Mouse (Mus musculus) ES-Bruce4 (cell line): ENCODE data around the gene Doc2a. TPM values are rescaled to one million over a fixed set of nuclear protein-coding genes. Genes with fewer than 3 reads are reported as not detected.

ENCODE experiments used
- H3K27ac ChIP-seq: 2 replicates; pipeline ENCODE4 v1.5.1; 2012; ENCODE audit warnings: low read length, inconsistent platforms; ENCODE audit not compliant: insufficient read depth
- H3K27me3 ChIP-seq: 2 replicates; pipeline ENCODE4 v1.6.1; 2012; ENCODE audit warnings: mild to moderate bottlenecking, low read length, inconsistent platforms; ENCODE audit not compliant: control insufficient read depth, poor library complexity, insufficient read depth, severe bottlenecking
- H3K36me3 ChIP-seq: 2 replicates; pipeline ENCODE4 v1.6.1; 2012; ENCODE audit warnings: inconsistent platforms, mild to moderate bottlenecking, low read length, moderate library complexity; ENCODE audit not compliant: control insufficient read depth, poor library complexity, insufficient read depth, severe bottlenecking
- H3K4me1 ChIP-seq: one replicate; pipeline ENCODE4 v1.8.1; 2011; ENCODE audit warnings: low read length; ENCODE audit not compliant: control insufficient read depth, insufficient read depth
- H3K4me3 ChIP-seq: 2 replicates; pipeline ENCODE4 v1.5.1; 2011; ENCODE audit warnings: low read depth, mild to moderate bottlenecking, low read length
- H3K9ac ChIP-seq: 2 replicates; pipeline ENCODE4 v1.6.1; 2012; ENCODE audit warnings: low read depth, mild to moderate bottlenecking, inconsistent platforms; ENCODE audit not compliant: poor library complexity, severe bottlenecking
- H3K9me3 ChIP-seq: replicated peaks from 2 replicates; pipeline ENCODE4 v1.6.1; 2012; ENCODE audit warnings: mild to moderate bottlenecking, low read length, inconsistent platforms; ENCODE audit not compliant: control insufficient read depth, poor library complexity, insufficient read depth, severe bottlenecking
- CTCF ChIP-seq: IDR thresholded peaks from one replicate; pipeline ENCODE4 v1.8.1; 2011; ENCODE audit warnings: low read depth, low read length
- EP300 ChIP-seq: IDR thresholded peaks from 2 replicates; pipeline ENCODE4 v1.6.1; 2011; ENCODE audit warnings: low read depth, low read length; ENCODE audit not compliant: insufficient read depth
- POLR2A ChIP-seq: IDR thresholded peaks from one replicate; pipeline ENCODE4 v1.8.1; 2011; ENCODE audit warnings: low read length; ENCODE audit not compliant: insufficient read depth
- polyA plus RNA-seq: library from polyadenylated mRNA; stranded (reverse); fragments of >200 nt; gene quantifications from 2 replicates; pipeline ENCODE4 v1.2.4, GENCODE M21; 2011; ENCODE audit warnings: low read depth; ENCODE audit not compliant: missing spikeins, insufficient read depth, insufficient read length

Doc2a gene
- polyA plus RNA-seq, 1 experiment, result 3.3 TPM

DNA sequence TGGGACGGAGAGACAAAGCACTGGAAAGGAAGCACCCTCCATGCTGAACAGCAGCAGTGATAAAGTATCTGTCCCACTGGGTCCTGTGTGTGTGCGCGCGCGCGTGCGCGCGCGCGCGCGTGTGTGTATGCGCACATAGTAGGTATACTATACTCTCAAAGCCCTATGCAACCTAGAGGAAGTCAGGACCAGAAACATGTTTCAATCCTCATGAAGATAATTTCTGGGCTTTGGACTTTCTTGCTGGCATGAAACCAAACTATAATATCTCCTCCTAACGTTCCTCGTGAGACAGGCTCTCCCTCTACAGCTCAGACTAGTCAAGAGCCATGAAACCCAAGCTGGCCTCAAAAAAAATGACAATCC is 46.2 kb upstream of the Doc2a start:
- Histone ChIP-seq H3K27me3 (no peaks in the 10 kb centered on the region), H3K9me3 (no peaks in the 10 kb centered on the region), H3K36me3 (peaks cover 15% of the 10 kb centered on the region), H3K4me1 (no peaks in the 10 kb centered on the region), H3K9ac (no peak overlapping the region), H3K4me3 (0 out of 2 replicates have a peak overlapping the region, but pooled peaks have one; percentile 84), H3K27ac (no peak overlapping the region)
- TF ChIP-seq EP300 (no peak), POLR2A (no peak), CTCF (no peak)

DNA sequence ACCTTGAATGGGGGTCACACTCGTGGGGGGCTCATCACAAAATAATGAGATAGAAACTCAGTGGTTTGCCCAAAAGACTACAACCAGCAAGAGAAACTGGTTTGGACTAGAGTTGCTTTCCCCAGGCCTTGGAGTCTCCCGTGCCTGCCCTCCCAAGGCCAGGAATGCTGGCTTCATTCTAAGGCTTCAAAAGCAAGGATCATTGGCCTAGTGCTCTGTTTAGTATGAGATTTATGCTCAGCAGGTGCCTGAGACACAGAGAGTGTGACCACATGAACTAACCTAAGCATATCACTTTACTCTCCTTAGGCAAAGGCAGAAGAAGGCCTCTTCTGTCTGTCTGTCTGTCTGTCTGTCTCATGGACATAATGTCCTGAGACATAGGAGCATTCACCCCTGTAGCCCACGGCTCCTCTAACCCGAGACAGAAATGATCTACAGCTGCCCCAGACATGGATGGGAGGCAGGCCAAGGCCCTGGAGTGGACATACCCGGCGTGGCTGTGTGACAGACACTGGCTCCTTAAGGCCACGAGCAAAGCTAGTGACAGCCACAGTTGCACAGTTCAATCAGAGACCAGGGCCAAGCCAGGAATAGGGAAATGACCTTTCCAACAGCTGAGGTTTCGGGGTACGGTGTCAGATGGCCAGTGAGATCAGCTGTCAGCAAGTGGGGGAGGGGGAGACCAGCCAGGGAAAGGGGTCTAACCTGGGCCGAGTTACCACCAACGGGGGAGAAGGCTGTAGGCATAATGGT is 44.9 kb upstream of the Doc2a start:
- no peak for TF ChIP-seq POLR2A
- TF ChIP-seq EP300, result no peak
- no peak for TF ChIP-seq CTCF
- peaks cover 2% of the 10 kb centered on the region for H3K36me3 ChIP-seq
- no peaks in the 10 kb centered on the region for H3K4me1 ChIP-seq
- no peak overlapping the region for H3K27ac ChIP-seq
- no peaks in the 10 kb centered on the region for H3K27me3 ChIP-seq
- no peaks in the 10 kb centered on the region for H3K9me3 ChIP-seq
- H3K9ac ChIP-seq, result no peak overlapping the region
- no peak overlapping the region for H3K4me3 ChIP-seq

DNA sequence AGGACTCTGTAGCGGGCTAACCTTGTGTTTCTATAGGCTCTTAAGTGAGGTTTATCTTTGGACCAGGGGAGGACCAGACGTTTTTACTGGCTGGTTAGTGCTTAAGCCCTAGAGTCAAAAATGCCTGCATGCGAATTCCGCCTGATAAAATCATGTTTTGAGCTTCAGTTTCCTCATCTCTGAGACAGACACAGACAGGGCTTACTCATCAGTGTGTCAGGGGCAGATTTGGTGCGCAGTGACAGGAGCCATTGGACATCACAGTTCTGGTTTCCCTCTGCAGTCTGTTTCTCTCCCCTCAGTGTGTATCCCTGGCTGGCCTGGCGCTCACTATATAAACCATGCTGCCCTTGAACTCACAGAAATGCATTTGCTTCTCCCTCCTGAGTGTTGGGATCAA is 44.0 kb upstream of the Doc2a start:
- no peaks in the 10 kb centered on the region for H3K9me3 ChIP-seq

DNA sequence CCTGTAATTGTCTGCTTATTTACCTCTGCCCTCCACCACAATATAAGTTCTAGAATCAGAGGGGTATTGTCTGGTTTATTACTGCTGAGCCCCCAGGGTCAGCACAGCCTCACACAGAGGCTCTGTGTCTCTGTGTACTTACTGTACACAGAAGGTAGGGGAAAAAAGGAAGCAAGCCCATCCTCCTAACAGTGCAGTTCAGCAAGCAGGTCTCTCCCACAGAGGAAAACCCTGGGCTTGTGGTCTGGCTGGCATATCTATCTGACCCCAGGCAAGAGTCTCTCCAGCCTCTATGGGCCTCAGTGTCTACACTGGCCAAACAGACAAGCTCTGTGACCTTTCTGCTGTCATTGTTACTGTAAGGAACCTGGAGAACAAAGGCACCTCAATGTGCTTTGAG is 43.5 kb upstream of the Doc2a start:
- H3K9me3 ChIP-seq, result no peaks in the 10 kb centered on the region
- H3K36me3 ChIP-seq, result no peaks in the 10 kb centered on the region
- no peak overlapping the region for H3K4me3 ChIP-seq
- H3K27ac ChIP-seq, result no peak overlapping the region
- H3K9ac ChIP-seq, result no peak overlapping the region
- no peaks in the 10 kb centered on the region for H3K27me3 ChIP-seq
- no peaks in the 10 kb centered on the region for H3K4me1 ChIP-seq
- TF ChIP-seq CTCF (no peak), EP300 (no peak), POLR2A (no peak)

More for the DNA sequence above, 44.0 kb upstream of the Doc2a start:
- no peaks in the 10 kb centered on the region for H3K36me3 ChIP-seq
- no peak overlapping the region for H3K4me3 ChIP-seq
- no peaks in the 10 kb centered on the region for H3K27me3 ChIP-seq
- H3K27ac ChIP-seq, result no peak overlapping the region
- H3K9ac ChIP-seq, result no peak overlapping the region
- no peak for TF ChIP-seq EP300
- no peaks in the 10 kb centered on the region for H3K4me1 ChIP-seq

DNA sequence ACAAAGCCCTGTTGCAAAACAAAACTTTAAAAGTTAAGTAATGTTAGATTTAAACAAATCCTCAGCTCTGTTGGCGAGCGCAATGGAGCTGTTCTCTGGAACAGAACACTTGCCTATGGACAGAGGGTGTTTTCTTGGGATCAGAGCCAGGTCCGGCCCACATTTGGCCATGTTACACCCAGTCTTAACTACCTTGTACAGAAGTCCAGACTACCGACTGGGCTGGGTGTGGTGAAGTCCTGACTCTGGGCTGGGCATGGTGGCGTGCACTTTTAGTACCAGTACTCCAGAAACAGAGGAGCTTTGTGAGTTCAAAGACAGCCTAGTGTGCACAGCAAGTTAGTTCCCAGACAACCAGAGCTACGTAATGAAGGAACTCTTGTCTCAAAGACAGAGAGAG is 40.3 kb upstream of the Doc2a start:
- Histone ChIP-seq H3K9me3 (no peaks in the 10 kb centered on the region), H3K4me1 (no peaks in the 10 kb centered on the region), H3K9ac (no peak overlapping the region), H3K27me3 (no peaks in the 10 kb centered on the region), H3K36me3 (no peaks in the 10 kb centered on the region), H3K27ac (no peak overlapping the region), H3K4me3 (no peak overlapping the region)
- TF ChIP-seq POLR2A, result no peak
- no peak for TF ChIP-seq EP300
- no peak for TF ChIP-seq CTCF

DNA sequence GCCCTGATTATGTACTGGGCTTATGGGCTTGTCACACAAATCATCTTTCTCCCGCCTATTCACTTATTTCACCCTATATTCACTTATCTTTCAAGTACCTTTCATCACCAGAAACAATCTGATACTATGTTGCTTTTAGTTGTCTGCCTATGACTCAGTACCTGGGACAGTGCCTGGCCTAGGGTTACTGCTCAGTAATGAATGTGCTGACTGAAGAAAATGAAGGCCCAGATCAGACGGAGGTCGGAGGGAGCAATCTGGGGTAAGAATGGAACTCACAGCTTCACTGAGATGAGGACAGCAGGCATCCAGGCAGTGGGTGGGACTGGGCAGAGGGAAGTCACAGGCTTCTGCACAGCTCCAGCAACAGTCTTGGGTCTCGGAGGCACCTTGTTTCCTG is 39.8 kb upstream of the Doc2a start:
- H3K9ac ChIP-seq, result no peak overlapping the region
- H3K4me3 ChIP-seq, result no peak overlapping the region
- no peak overlapping the region for H3K27ac ChIP-seq
- no peaks in the 10 kb centered on the region for H3K36me3 ChIP-seq
- H3K27me3 ChIP-seq, result no peaks in the 10 kb centered on the region
- TF ChIP-seq CTCF, result no peak
- no peak for TF ChIP-seq EP300
- TF ChIP-seq POLR2A, result no peak
- no peaks in the 10 kb centered on the region for H3K9me3 ChIP-seq
- no peaks in the 10 kb centered on the region for H3K4me1 ChIP-seq
